In the genomic region with DNA sequence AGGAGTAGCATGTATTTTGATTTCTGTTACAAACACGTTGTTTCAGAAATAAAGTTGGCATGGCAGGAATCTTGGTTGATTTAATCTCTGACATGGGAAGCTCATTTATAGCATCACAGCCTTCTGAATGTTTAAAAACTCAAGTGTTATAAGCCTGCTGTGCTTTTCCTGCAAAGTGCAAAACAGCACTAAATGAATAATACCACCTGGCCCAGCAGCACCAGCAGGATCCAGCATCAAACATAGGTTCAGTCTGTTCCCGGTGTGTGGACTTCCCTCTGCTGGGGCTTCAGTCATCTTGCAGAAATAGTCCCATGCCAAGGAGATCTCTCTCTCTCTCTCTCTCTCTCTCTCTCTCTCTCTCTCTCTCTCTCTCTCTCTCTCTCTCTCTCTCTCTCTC, we compare ENCODE assay signal across 25 mouse cellular contexts.
DNase-seq lines count a peak whose midpoint lies in the region; ATAC-seq and TF ChIP-seq lines count a peak whose summit lies in the region.
"Had no signal": no experiment of that assay in that cellular context is flagged by ENCODE, and none has a peak within 500 bp of the region (broad histone marks: within the 10 kb centered on the region; RNA-seq: fewer than 3 reads in every experiment).

No protein-coding gene starts in this region.

- no peaks in the 10 kb centered on the region for H3K9me3 ChIP-seq in heart, embryonic 16.5 days (replicated peaks; ENCODE audit: control insufficient read depth, low read length)
- H3K9me3 ChIP-seq: embryonic facial prominence, embryonic 10.5 days; embryonic facial prominence, embryonic 15.5 days; forebrain, embryonic 12.5 days; hindbrain, embryonic 13.5 days; limb, embryonic 13.5 days; lung, embryonic 15.5 days; midbrain, embryonic 12.5 days; neural tube, embryonic 12.5 days had no signal

- no peak for TF ChIP-seq CTCF in cortical plate, adult 2 months (IDR thresholded peaks at IDR 0.05; ENCODE audit: extremely low read depth, insufficient read depth, low read length)

- 36% methylated on average over 2 of the region's 2 CpGs for WGBS in heart, embryonic 16.5 days

- ATAC-seq in heart, embryonic 16.5 days (replicated peaks; ENCODE audit: extremely low read depth, insufficient read depth, low FRiP score): no peak
- ATAC-seq: forebrain, postnatal 0 days had no signal

- no peak overlapping the region for H3K4me2 ChIP-seq in heart, embryonic 16.5 days (ENCODE audit: low read depth, low read length)
- H3K4me2 ChIP-seq: embryonic facial prominence, embryonic 15.5 days; forebrain, embryonic 12.5 days; hindbrain, embryonic 13.5 days; limb, embryonic 13.5 days; liver, embryonic 11.5 days; lung, embryonic 15.5 days; midbrain, embryonic 12.5 days; neural tube, embryonic 12.5 days had no signal

- H3K4me1 ChIP-seq in heart, embryonic 16.5 days (ENCODE audit: control insufficient read depth, insufficient read depth, low read length): peaks cover 3% of the 10 kb centered on the region; the same call in 1 of the 2 replicates
- peaks cover 12% of the 10 kb centered on the region for H3K4me1 ChIP-seq in cortical plate, adult 2 months (ENCODE audit: control insufficient read depth, insufficient read depth, low read length)
- H3K4me1 ChIP-seq: embryonic facial prominence, embryonic 10.5 days; embryonic facial prominence, embryonic 15.5 days; limb, embryonic 13.5 days; lung, embryonic 15.5 days had no signal

- intact Hi-C loops in heart, postnatal 14 days (cut with DNase I): no loop called here
- intact Hi-C loops in left cerebral cortex, postnatal 25 days (cut with DNase I): loop anchor here (1.0 to 2.0 kb wide), 2 partner anchors 40 to 129 kb away; no protein-coding TSS in a partner anchor
- intact Hi-C loops in left cerebral cortex, postnatal 4 days (cut with DNase I): no loop called here

- H3K4me3 ChIP-seq in heart, embryonic 16.5 days (ENCODE audit: low read length): no peak overlapping the region
- H3K4me3 ChIP-seq in cortical plate, adult 2 months (ENCODE audit: insufficient read depth, low read length): no peak overlapping the region
- H3K4me3 ChIP-seq: embryonic facial prominence, embryonic 10.5 days; embryonic facial prominence, embryonic 15.5 days; forebrain, embryonic 12.5 days; hindbrain, embryonic 13.5 days; limb, embryonic 13.5 days; lung, embryonic 15.5 days; midbrain, embryonic 12.5 days; myocyte; neural tube, embryonic 12.5 days had no signal

- no peak for DNase-seq in heart, postnatal 14 days
- DNase-seq in left cerebral cortex, postnatal 25 days (ENCODE audit: low spot score in 2 of 2): peak; percentile 47 to 76
- DNase-seq in left cerebral cortex, postnatal 4 days: no peak
- peak; percentile 79 for DNase-seq in telencephalon, adult 2 months (ENCODE audit: low read depth, low spot score)
- DNase-seq: adrenal gland, postnatal 25 days; B cell, adult 2 months; cerebellum, adult 2 months; cerebellum, postnatal 14 days; forebrain, postnatal 0 days; gastrocnemius, postnatal 14 days; heart, postnatal 36 days; kidney, adult 11 months; kidney, postnatal 14 days had no signal

- TF ChIP-seq POLR2A in cortical plate, adult 2 months (IDR thresholded peaks at IDR 0.05; ENCODE audit: extremely low read depth, insufficient read depth, low read length): no peak

- H3K27me3 ChIP-seq in heart, embryonic 16.5 days (ENCODE audit: control insufficient read depth, insufficient read depth, low read length): no peaks in the 10 kb centered on the region
- H3K27me3 ChIP-seq: embryonic facial prominence, embryonic 15.5 days; forebrain, embryonic 12.5 days; hindbrain, embryonic 13.5 days; limb, embryonic 13.5 days; lung, embryonic 15.5 days; midbrain, embryonic 12.5 days; neural tube, embryonic 12.5 days had no signal

- H3K36me3 ChIP-seq in heart, embryonic 16.5 days (ENCODE audit: control insufficient read depth, insufficient read depth): no peaks in the 10 kb centered on the region
- H3K36me3 ChIP-seq: embryonic facial prominence, embryonic 10.5 days; embryonic facial prominence, embryonic 15.5 days; forebrain, embryonic 12.5 days; hindbrain, embryonic 13.5 days; limb, embryonic 13.5 days; lung, embryonic 15.5 days; midbrain, embryonic 12.5 days; neural tube, embryonic 12.5 days had no signal

- no peak overlapping the region for H3K9ac ChIP-seq in heart, embryonic 16.5 days (ENCODE audit: low read length)
- H3K9ac ChIP-seq: embryonic facial prominence, embryonic 15.5 days; forebrain, embryonic 12.5 days; forebrain, postnatal 0 days; hindbrain, embryonic 13.5 days; limb, embryonic 13.5 days; lung, embryonic 15.5 days; midbrain, embryonic 12.5 days; neural tube, embryonic 12.5 days had no signal

- peak overlapping the region; percentile 18; the same call in 1 of the 2 replicates for H3K27ac ChIP-seq in heart, embryonic 16.5 days (ENCODE audit: low read length)
- peak overlapping the region; percentile 49 for H3K27ac ChIP-seq in cortical plate, adult 2 months (ENCODE audit: insufficient read depth, low read length)
- H3K27ac ChIP-seq: embryonic facial prominence, embryonic 10.5 days; embryonic facial prominence, embryonic 15.5 days; forebrain, embryonic 12.5 days; hindbrain, embryonic 13.5 days; limb, embryonic 13.5 days; lung, embryonic 15.5 days; midbrain, embryonic 12.5 days; neural tube, embryonic 12.5 days had no signal

Comparison
In these comparisons a context has a peak if more than half of its experiments do, and no peak if none do; other contexts are left out.
1. DNase-seq: peak in left cerebral cortex, postnatal 25 days (2 of 2) and telencephalon, adult 2 months (single experiment); none in heart, postnatal 14 days (0 of 2) and left cerebral cortex, postnatal 4 days (single experiment).